Mouse (Mus musculus): ENCODE measurements around the gene Fli1.

The Fli1 gene

GRCm38 (mm10) chr9:32542212-32543039 is at the start of gene Fli1:
Gene Fli1 (minus strand): TSS chr9:32542861.
- WGBS, result 3% methylated on average over 41 of the region's 41 CpGs

GRCm38 (mm10) chr9:32591732-32592582 is 49.3 kb upstream of the Fli1 start:
- WGBS, result 7% methylated on average over 14 of the region's 14 CpGs

GRCm38 (mm10) chr9:32590571-32590970 is 47.9 kb upstream of the Fli1 start:
- WGBS, result 62% methylated on average over 5 of the region's 5 CpGs

- 12% methylated on average over 8 of the region's 8 CpGs for WGBS
Observed at GRCm38 (mm10) chr9:32589900-32590299, 47.2 kb upstream of the Fli1 start.

- 49% methylated on average over 7 of the region's 7 CpGs for WGBS
Observed at GRCm38 (mm10) chr9:32585357-32585756, 42.7 kb upstream of the Fli1 start.

GRCm38 (mm10) chr9:32583905-32584304 is 41.2 kb upstream of the Fli1 start:
- WGBS, result 93% methylated on average over 6 of the region's 6 CpGs

GRCm38 (mm10) chr9:32581851-32582573 is 39.4 kb upstream of the Fli1 start:
- 78% methylated on average over 11 of the region's 11 CpGs for whole genome bisulfite sequencing

- 73% methylated on average over 2 of the region's 2 CpGs for WGBS
Observed at GRCm38 (mm10) chr9:32578411-32578810, 35.8 kb upstream of the Fli1 start.

- 79% methylated on average over 4 of the region's 4 CpGs for WGBS
Observed at GRCm38 (mm10) chr9:32573638-32574037, 31.0 kb upstream of the Fli1 start.

- WGBS, result 71% methylated on average over 4 of the region's 4 CpGs
Observed at GRCm38 (mm10) chr9:32571676-32572075, 29.0 kb upstream of the Fli1 start.

- WGBS, result 77% methylated on average over 5 of the region's 5 CpGs
Observed at GRCm38 (mm10) chr9:32570547-32570946, 27.9 kb upstream of the Fli1 start.

- 86% methylated on average over 4 of the region's 4 CpGs for WGBS
Observed at GRCm38 (mm10) chr9:32569261-32569660, 26.6 kb upstream of the Fli1 start.

- 90% methylated on average over 7 of the region's 7 CpGs for WGBS
Observed at GRCm38 (mm10) chr9:32567603-32568002, 24.9 kb upstream of the Fli1 start.

- WGBS, result 81% methylated on average over 3 of the region's 3 CpGs
Observed at GRCm38 (mm10) chr9:32565309-32565708, 22.6 kb upstream of the Fli1 start.

GRCm38 (mm10) chr9:32562837-32563236 is 20.2 kb upstream of the Fli1 start:
- 67% methylated on average over 4 of the region's 4 CpGs for WGBS

GRCm38 (mm10) chr9:32562409-32562808 is 19.7 kb upstream of the Fli1 start:
- 53% methylated on average over 9 of the region's 9 CpGs for WGBS

GRCm38 (mm10) chr9:32561190-32561890 is 18.7 kb upstream of the Fli1 start:
- WGBS, result 82% methylated on average over 14 of the region's 14 CpGs

- 94% methylated on average over 8 of the region's 8 CpGs for WGBS
Observed at GRCm38 (mm10) chr9:32559859-32560258, 17.2 kb upstream of the Fli1 start.

GRCm38 (mm10) chr9:32556313-32556712 is 13.7 kb upstream of the Fli1 start:
- 76% methylated on average over 7 of the region's 7 CpGs for WGBS

GRCm38 (mm10) chr9:32555279-32555678 is 12.6 kb upstream of the Fli1 start:
- 89% methylated on average over 3 of the region's 3 CpGs for WGBS

- 24% methylated on average over 10 of the region's 10 CpGs for WGBS
Observed at GRCm38 (mm10) chr9:32550541-32550940, 7.9 kb upstream of the Fli1 start.
